Mouse (Mus musculus) lung, adult 2 months (tissue): Measurements from ENCODE around the gene Clec16a.

ENCODE experiments used
- CTCF ChIP-seq: fragments of 200-500 bp; IDR thresholded peaks from 2 replicates; pipeline ENCODE4 v1.5.1; 2011; ENCODE audit warnings: mild to moderate bottlenecking, low read length, control low read depth; ENCODE audit not compliant: insufficient read depth
- POLR2A ChIP-seq: fragments of 200-500 bp; IDR thresholded peaks from 2 replicates; pipeline ENCODE4 v1.6.1; 2011; ENCODE audit warnings: low read depth, mild to moderate bottlenecking, control low read depth, low read length, borderline replicate concordance; ENCODE audit errors: extremely low read depth

GRCm38 (mm10) chr16:10581234-10581898 lies 36.2 kb downstream of the Clec16a start:
- TF ChIP-seq CTCF (no peak), POLR2A (no peak)
